Mouse (Mus musculus) thymus, adult 2 months (tissue): ENCODE data around the gene Arl2.

Source experiments
- CTCF ChIP-seq: fragments of 200-500 bp; IDR thresholded peaks from 2 replicates; pipeline ENCODE4 v1.5.1; 2012; ENCODE audit warnings: mild to moderate bottlenecking, control low read depth, low read length, moderate library complexity, borderline replicate concordance; ENCODE audit not compliant: control insufficient read depth, poor library complexity, insufficient read depth; ENCODE audit errors: extremely low read depth
- POLR2A ChIP-seq: fragments of 200-500 bp; IDR thresholded peaks from 2 replicates; pipeline ENCODE4 v1.6.1; 2012; ENCODE audit warnings: mild to moderate bottlenecking, low read length, control low read depth, moderate library complexity; ENCODE audit not compliant: control insufficient read depth, poor library complexity, insufficient read depth; ENCODE audit errors: extremely low read depth

DNA sequence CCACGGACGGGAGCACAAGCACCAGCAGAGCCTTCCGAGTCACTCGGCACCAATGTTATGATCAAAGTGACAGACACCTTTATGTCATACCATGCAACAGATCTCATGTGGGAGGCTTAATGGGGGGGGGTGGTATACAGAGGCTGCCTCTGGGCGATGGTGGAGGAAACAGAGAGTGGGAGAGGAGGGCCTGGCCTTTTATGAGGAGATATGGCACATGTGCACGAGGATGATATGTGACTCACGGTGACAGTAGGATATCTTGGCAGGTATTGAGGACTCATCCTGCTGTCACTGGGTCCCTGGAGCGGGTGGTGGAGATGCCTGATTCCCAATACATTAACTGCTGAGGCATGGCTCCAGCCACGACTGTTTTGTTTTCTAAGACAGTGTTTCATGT, 13.8 kb upstream of the Arl2 start:
- TF ChIP-seq CTCF: no peak
- TF ChIP-seq POLR2A: no peak
